Mouse (Mus musculus) megakaryocyte, embryonic 14.5 days (primary cell): Measurements from ENCODE around the gene Plk2.

ENCODE experiments used
- FLI1 ChIP-seq: IDR thresholded peaks from 2 replicates; pipeline ENCODE4 v1.6.1; 2012; ENCODE audit warnings: low read length, inconsistent platforms, mixed read lengths
- GATA1 ChIP-seq: IDR thresholded peaks from 3 replicates; pipeline ENCODE4 v1.6.1; 2012; ENCODE audit warnings: mixed read lengths, low read length, inconsistent platforms, borderline replicate concordance

GRCm38 (mm10) chr13:110392210-110392609 is 2.6 kb upstream of the Plk2 start:
- no peak for TF ChIP-seq GATA1
- no peak for TF ChIP-seq FLI1
